Mouse (Mus musculus): ENCODE data around the gene Pum3.
"Not testable (repeated sequence)": the region's sequence is repeated elsewhere in the genome, so short reads cannot be mapped to it uniquely, and the experiment has no call there.

Gene Pum3

GRCm38 (mm10) chr19:27392431-27392830 is 37.2 kb downstream of the Pum3 start:
- DNase-seq, result no peak

DNA sequence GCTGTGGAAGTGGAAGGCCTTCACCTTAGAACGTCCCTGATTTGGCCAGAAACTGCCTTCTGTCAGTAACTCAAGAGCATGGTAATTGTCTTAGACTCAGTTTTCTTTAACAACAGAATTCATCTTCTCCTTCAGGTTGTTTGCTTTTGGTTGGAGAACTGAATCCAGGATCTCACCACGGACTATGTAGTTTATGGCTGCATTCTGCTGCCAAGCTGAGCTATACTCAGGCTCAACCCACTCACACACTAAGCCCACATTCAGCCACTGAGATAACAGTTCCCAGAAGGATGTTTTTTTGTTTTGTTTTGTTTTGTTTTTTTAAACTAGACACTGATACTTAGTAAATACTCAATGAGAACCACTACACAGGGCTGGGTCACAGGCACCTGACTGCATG is 38.3 kb downstream of the Pum3 start:
- no peak for DNase-seq

- not testable (repeated sequence) for DNase-seq
Observed at GRCm38 (mm10) chr19:27389566-27389965, 40.1 kb downstream of the Pum3 start.

GRCm38 (mm10) chr19:27385304-27385703 is 44.3 kb downstream of the Pum3 start:
- DNase-seq, result no peak

DNA sequence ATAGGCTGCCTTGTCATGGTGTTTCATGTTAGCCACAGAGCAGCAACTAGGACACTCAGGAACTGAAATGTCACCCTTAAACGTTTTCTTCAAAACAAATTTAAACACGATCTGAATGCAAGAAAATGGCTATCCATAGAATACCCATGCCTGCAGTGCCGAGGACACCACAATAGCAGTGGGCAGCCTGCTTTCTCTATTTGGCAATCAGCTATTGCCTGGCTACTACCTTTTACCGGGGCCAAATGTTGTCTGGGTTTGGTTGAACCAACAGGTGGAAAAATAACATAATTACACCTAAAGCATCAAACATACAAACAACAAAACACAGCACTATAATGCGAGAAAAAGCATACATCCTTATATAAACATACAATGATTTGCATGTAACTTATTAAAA is 46.4 kb downstream of the Pum3 start:
- no peak for DNase-seq

- no peak for DNase-seq
Observed at GRCm38 (mm10) chr19:27382131-27382530, 47.5 kb downstream of the Pum3 start.

DNA sequence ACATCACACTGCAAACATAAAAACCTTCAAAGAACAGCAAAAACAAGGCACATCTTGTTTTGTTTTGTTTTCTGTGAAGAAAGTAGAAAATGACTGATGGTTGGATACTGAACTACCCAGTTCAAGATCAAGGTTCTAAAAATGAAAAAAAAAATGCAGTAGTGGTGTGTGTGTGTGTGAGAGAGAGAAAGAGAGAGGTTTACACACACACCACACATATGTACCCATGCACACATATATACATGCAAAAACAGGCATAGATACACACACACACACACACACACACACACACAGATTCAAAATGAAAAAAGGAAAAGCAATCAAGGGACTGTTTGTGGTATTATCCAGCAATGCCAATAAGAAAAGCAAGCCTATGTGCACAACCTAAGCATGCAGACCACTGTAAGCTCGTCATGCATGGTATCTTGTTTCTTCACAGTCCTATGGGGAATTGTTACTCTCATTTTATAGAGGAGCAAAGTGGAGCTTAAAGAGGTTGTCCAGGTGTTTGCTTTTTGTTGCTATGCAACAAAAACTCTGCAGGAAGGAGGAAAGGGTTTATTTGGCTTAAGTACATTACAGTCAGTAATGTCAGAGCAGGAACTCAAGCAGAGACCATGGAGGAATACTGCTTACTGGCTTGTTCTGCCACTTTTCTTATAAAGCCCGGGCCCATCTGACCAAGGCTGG is 49.8 kb downstream of the Pum3 start:
- no peak for DNase-seq

DNA sequence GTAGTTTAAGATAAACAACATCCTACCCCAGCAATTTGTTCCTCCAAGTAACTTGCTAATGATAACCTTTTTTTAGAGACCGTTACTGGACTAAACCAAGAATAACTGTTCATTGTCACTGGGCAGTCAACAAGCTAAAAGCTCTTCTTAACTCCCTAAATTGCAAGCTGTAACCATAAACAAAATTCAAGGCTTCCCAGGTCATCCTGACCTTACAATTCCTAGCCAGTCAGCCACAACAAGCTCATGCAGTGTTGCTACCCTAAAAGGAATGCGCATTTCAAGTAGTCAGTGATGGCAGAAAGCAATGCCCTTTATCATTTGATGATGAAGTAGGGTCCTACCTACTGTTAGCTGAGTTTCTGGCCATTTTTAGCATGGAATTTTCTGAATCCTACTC is 58.8 kb downstream of the Pum3 start:
- DNase-seq, result no peak

- no peak for DNase-seq
Observed at GRCm38 (mm10) chr19:27370174-27370573, 59.5 kb downstream of the Pum3 start.

DNA sequence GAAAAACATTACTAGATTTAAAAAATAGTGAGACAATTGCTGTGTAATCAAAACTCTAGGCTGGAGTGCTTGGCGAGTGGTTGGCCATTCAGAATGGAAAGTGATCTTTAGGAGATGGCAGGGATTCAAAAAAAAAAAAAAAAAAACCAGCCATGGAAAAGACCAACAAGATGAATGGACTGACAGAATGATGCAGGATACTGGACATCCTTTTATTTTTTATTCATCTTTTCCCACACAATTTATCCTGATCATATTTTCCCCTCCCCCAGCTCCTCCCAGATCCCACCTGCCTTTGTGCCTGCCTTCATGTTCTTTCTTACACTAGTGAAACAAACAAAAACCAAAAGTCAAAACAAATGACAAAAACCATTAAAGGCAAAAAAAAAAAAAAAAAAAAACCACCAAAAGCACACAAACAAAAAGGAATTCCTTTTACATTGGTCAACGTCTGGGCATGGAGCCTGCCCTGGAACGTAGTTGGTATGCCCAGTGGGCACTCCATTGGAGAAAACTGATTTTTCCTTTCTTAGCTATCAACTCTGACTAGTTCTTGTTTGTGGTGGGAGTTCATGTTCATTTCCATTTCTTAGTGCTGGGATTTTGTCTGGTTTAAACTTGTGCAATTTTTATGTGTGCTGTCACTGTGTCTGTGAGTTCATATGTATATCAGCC is 60.0 kb downstream of the Pum3 start:
- DNase-seq, result no peak

- DNase-seq, result no peak
Observed at GRCm38 (mm10) chr19:27366113-27366746, 63.4 kb downstream of the Pum3 start.

DNA sequence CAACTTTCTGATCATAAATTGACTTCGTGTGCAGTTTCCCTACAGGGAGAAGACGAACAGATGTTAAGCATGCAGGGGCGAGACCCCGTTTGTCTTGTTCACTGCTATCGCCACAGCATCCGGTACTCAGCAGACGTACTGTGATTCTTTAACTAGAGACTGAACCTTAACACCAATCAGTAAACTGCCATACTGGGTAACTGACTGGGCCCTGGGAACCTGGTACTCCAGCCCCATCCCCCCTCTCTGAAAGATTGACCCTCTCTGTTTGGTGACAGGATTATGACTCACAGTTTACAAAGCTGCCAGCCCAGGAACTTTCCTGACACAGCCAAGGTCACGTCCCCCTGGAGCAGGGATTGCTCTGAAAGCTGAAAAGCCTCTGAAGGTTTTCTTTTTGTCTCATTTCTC is 65.1 kb downstream of the Pum3 start:
- peak; percentile 82 for DNase-seq

DNA sequence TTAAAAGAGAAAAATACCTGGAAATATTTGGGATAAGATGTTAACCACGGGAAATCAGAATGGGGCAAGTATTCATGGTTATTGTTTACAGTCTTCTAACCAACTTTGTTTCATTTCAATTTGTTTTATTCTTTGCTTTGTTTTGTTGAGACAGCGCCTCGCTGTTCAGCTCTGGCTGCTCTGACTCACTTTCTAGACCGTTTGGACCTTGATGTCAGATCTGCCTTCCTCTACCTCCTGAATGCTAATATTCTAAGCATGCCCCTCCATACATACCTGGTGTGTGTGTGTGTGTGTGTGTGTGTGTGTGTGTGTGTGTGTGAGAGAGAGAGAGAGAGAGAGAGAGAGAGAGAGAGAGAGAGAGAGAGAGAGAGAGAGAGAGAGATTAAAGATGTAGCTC is 65.7 kb downstream of the Pum3 start:
- DNase-seq, result no peak

DNA sequence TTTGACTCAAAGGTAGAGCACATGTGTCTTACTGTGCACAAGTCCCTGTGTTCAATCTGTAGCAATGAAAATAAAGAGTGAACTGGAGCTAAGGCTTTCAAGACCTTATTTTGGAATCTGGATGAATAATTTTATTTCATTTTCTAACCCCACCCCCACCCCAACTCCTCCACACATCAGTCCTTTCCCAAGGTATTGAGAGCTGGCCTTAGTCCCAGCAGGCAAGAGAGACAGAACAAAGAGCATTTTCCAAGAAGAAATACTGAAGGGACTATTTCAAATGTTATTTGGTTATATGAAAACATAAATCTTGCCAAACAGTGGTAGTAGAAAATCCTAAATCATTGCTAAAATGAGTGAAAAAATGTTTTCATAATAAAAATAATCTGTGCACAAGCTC is 69.2 kb downstream of the Pum3 start:
- no peak for DNase-seq

DNA sequence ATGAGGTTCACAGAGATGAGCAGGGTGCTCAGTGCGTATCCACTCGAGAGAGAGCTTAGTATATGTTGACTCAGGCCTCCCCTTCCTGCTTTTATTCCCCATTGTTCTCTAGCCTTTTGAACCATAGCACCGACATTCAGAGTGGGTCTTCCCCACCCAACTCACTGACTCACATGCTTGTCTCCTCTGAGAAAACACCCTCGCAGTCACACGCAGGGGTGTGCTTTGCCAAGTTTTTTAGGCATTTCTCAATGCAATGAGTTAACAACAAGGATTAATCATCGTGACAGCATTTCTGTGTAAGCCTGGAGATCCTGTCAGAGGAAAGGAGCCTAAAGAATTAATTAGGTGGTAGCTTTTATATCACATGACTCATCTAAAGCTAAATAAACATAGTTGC is 77.9 kb downstream of the Pum3 start:
- no peak for DNase-seq

GRCm38 (mm10) chr19:27346501-27346900 is 83.1 kb downstream of the Pum3 start:
- DNase-seq, result no peak

All from embryo, embryonic 11 days (tissue).